Mouse (Mus musculus): Measurements from ENCODE around the gene Alcam. TPM values are rescaled to one million over a fixed set of nuclear protein-coding genes. Genes with fewer than 3 reads are reported as not detected.

Alcam gene
- polyA plus RNA-seq, 1 experiment: 6.9 TPM

DNA sequence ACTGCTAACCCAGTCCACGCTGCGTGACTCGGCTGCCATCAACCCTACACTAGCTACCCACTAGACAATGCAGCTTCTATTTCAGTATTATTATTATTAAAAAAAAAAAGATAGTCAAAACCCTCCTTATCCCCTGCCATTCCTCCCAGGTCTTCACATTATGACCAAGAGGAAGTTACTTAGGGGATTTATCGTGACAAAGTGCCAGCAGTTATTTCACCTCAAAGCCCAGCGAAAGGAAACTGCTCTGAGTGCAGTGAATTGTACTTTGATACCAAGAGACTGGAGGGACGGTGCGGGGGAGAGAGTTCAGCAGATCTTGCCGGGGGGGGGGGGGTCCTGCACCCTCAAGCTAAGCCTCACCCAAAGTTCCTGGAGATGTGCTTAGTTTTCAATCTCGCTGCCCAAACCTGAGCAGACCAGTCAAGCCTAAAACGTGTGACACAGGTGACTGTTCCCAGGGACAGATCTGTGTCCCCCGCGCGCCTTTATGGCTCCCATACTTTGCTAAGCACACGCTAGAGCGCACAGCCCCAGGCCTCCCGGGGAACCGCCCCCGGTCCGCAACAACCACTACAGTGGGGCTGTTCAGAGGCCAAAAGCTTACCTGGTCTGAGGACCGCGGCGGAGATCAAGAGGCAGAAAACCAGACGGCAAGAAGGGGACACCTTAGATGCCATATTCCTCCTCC is 1.9 kb downstream of the Alcam start:
- H3K36me3 ChIP-seq (ENCODE audit: control insufficient read depth, insufficient read depth, low read length): no peaks in the 10 kb centered on the region
- TF ChIP-seq CTCF (conservative IDR thresholded peaks at IDR 0.05; ENCODE audit: insufficient read depth, insufficient read length, low read depth, low read length): no peak
- no peak for TF ChIP-seq POLR2A (IDR thresholded peaks at IDR 0.05; ENCODE audit: low read depth, low read length)
- peak overlapping the region; percentile 45 for H3K4me3 ChIP-seq (ENCODE audit: insufficient read depth, low read depth, low read length)
- no peak overlapping the region for H3K27ac ChIP-seq (ENCODE audit: insufficient read depth, low read depth, low read length)
- no peaks in the 10 kb centered on the region for H3K27me3 ChIP-seq (replicated peaks; ENCODE audit: control insufficient read depth, insufficient read depth, low read length)
- 0 out of 2 replicates have a peak, but pooled peaks cover 2% of the 10 kb centered on the region for H3K4me1 ChIP-seq (ENCODE audit: control insufficient read depth, insufficient read depth, low read length)
- peak; percentile 26 for DNase-seq
- under 1% methylated on average over 23 of the region's 23 CpGs for WGBS

GRCm38 (mm10) chr16:52451101-52451785 is 2.6 kb downstream of the Alcam start:
- TF ChIP-seq POLR2A (IDR thresholded peaks at IDR 0.05; ENCODE audit: low read depth, low read length): no peak
- no peak for TF ChIP-seq CTCF (conservative IDR thresholded peaks at IDR 0.05; ENCODE audit: insufficient read depth, insufficient read length, low read depth, low read length)
- Histone ChIP-seq H3K27ac (ENCODE audit: insufficient read depth, low read depth, low read length) (no peak overlapping the region), H3K4me1 (ENCODE audit: control insufficient read depth, insufficient read depth, low read length) (0 out of 2 replicates have a peak, but pooled peaks cover 2% of the 10 kb centered on the region), H3K36me3 (ENCODE audit: control insufficient read depth, insufficient read depth, low read length) (no peaks in the 10 kb centered on the region), H3K4me3 (ENCODE audit: insufficient read depth, low read depth, low read length) (peak overlapping the region; percentile 57), H3K27me3 (replicated peaks; ENCODE audit: control insufficient read depth, insufficient read depth, low read length) (no peaks in the 10 kb centered on the region)
- 3% methylated on average over 15 of the region's 15 CpGs for WGBS
- peak; percentile 18 for DNase-seq

GRCm38 (mm10) chr16:52450245-52451100 is 3.4 kb downstream of the Alcam start:
- Histone ChIP-seq H3K27ac (ENCODE audit: insufficient read depth, low read depth, low read length) (no peak overlapping the region), H3K4me1 (ENCODE audit: control insufficient read depth, insufficient read depth, low read length) (0 out of 2 replicates have a peak, but pooled peaks cover 2% of the 10 kb centered on the region)
- WGBS: under 1% methylated on average over 28 of the region's 28 CpGs

DNA sequence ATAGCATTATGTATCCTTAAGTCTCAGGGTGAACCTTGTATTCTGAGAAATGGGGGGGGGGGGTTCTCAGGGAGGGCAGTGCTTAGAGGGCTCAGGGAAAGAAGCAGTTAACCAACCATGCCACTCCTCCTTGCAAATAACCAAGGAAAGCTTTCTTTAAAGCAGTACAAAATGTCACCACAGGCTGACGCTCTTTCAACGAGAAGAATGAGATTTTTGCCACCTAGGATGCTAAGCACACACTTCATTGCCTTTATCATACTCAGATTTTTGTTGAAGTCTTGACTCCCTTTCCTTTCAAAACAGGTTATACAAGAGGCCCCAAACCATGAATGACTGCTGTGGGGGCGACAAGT is 4.0 kb downstream of the Alcam start:
- H3K36me3 ChIP-seq (ENCODE audit: control insufficient read depth, insufficient read depth, low read length): no peaks in the 10 kb centered on the region
- H3K27ac ChIP-seq (ENCODE audit: insufficient read depth, low read depth, low read length): no peak overlapping the region
- WGBS: 20% methylated on average over 3 of the region's 3 CpGs
- TF ChIP-seq POLR2A (IDR thresholded peaks at IDR 0.05; ENCODE audit: low read depth, low read length) (no peak), CTCF (conservative IDR thresholded peaks at IDR 0.05; ENCODE audit: insufficient read depth, insufficient read length, low read depth, low read length) (no peak)
- DNase-seq: no peak
- no peaks in the 10 kb centered on the region for H3K27me3 ChIP-seq (replicated peaks; ENCODE audit: control insufficient read depth, insufficient read depth, low read length)
- H3K4me3 ChIP-seq (ENCODE audit: insufficient read depth, low read depth, low read length): peak overlapping the region; percentile 57; the same call in 1 of the 2 replicates
- H3K4me1 ChIP-seq (ENCODE audit: control insufficient read depth, insufficient read depth, low read length): 0 out of 2 replicates have a peak, but pooled peaks cover 2% of the 10 kb centered on the region

More at GRCm38 (mm10) chr16:52450245-52451100, 3.4 kb downstream of the Alcam start:
- DNase-seq: peak; percentile 45
- no peaks in the 10 kb centered on the region for H3K36me3 ChIP-seq (ENCODE audit: control insufficient read depth, insufficient read depth, low read length)
- peak overlapping the region; percentile 57 for H3K4me3 ChIP-seq (ENCODE audit: insufficient read depth, low read depth, low read length)
- TF ChIP-seq CTCF (conservative IDR thresholded peaks at IDR 0.05; ENCODE audit: insufficient read depth, insufficient read length, low read depth, low read length) (peak; percentile 33), POLR2A (IDR thresholded peaks at IDR 0.05; ENCODE audit: low read depth, low read length) (no peak)
- no peaks in the 10 kb centered on the region for H3K27me3 ChIP-seq (replicated peaks; ENCODE audit: control insufficient read depth, insufficient read depth, low read length)

DNA sequence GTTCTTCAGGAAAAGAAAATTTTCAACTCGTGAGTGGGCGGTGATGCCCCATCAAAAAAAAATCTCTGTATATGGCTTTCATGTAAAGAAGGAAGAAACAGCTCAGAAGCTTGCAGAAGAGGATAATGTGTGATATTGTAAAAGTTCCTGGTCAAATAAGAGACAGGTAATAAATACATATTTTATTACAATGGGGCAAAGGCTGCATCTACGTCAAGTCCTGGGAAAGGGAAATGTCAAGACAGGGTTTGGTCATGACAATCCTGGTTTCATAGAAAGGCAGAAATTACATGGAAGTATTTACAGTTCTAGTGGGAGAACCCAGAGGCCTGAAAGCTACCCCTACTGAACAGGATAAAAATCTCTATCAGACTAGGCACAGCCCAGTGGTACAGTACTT is 7.9 kb downstream of the Alcam start:
- WGBS: 93% methylated on average over 3 of the region's 3 CpGs
- Histone ChIP-seq H3K4me3 (ENCODE audit: insufficient read depth, low read depth, low read length) (no peak overlapping the region), H3K27ac (ENCODE audit: insufficient read depth, low read depth, low read length) (no peak overlapping the region), H3K27me3 (replicated peaks; ENCODE audit: control insufficient read depth, insufficient read depth, low read length) (no peaks in the 10 kb centered on the region; the same call in 1 of the 2 replicates), H3K4me1 (ENCODE audit: control insufficient read depth, insufficient read depth, low read length) (no peaks in the 10 kb centered on the region), H3K36me3 (ENCODE audit: control insufficient read depth, insufficient read depth, low read length) (no peaks in the 10 kb centered on the region)
- TF ChIP-seq POLR2A (IDR thresholded peaks at IDR 0.05; ENCODE audit: low read depth, low read length) (no peak), CTCF (conservative IDR thresholded peaks at IDR 0.05; ENCODE audit: insufficient read depth, insufficient read length, low read depth, low read length) (no peak)
- no peak for DNase-seq

GRCm38 (mm10) chr16:52443635-52444505 is 10.0 kb downstream of the Alcam start:
- Histone ChIP-seq H3K36me3 (ENCODE audit: control insufficient read depth, insufficient read depth, low read length) (no peaks in the 10 kb centered on the region), H3K4me1 (ENCODE audit: control insufficient read depth, insufficient read depth, low read length) (no peaks in the 10 kb centered on the region; the same call in 1 of the 2 replicates), H3K27me3 (replicated peaks; ENCODE audit: control insufficient read depth, insufficient read depth, low read length) (no peaks in the 10 kb centered on the region; the same call in 1 of the 2 replicates), H3K27ac (ENCODE audit: insufficient read depth, low read depth, low read length) (no peak overlapping the region), H3K4me3 (ENCODE audit: insufficient read depth, low read depth, low read length) (no peak overlapping the region)
- no peak for TF ChIP-seq CTCF (conservative IDR thresholded peaks at IDR 0.05; ENCODE audit: insufficient read depth, insufficient read length, low read depth, low read length)
- no peak for TF ChIP-seq POLR2A (IDR thresholded peaks at IDR 0.05; ENCODE audit: low read depth, low read length)
- DNase-seq: no peak
- WGBS: 64% methylated on average over 9 of the region's 9 CpGs

Measured in kidney, adult 2 months (tissue).